Mouse (Mus musculus): ENCODE results near the gene Ak2. TPM values are rescaled to one million over a fixed set of nuclear protein-coding genes. Genes with fewer than 3 reads are reported as not detected.

The Ak2 gene
- 10 to 100 TPM; 24.9 to 28.2 (median 26.3) TPM for total RNA-seq (2022)

GRCm38 (mm10) chr4:128991500-128992008 lies at the start of gene Ak2:
Gene Ak2 (plus strand): TSS chr4:128991958.
- no peak for DNase-seq (ENCODE audit: low spot score in 2 of 2)

GRCm38 (mm10) chr4:128942346-128942745 lies 49.4 kb upstream of the Ak2 start:
- no peak for DNase-seq (ENCODE audit: low spot score in 2 of 2)

GRCm38 (mm10) chr4:128946736-128947135 lies 45.0 kb upstream of the Ak2 start:
- DNase-seq (ENCODE audit: low spot score in 2 of 2): no peak

- DNase-seq (ENCODE audit: low spot score in 2 of 2): no peak
These were observed 44.3 kb upstream of the Ak2 start for GRCm38 (mm10) chr4:128947326-128947933.

- DNase-seq (ENCODE audit: low spot score in 2 of 2): peak in 1 of 2 experiments; percentile 17
These were observed 43.6 kb upstream of the Ak2 start for GRCm38 (mm10) chr4:128948137-128948674.

GRCm38 (mm10) chr4:128949470-128950005 lies 42.2 kb upstream of the Ak2 start:
- DNase-seq (ENCODE audit: low spot score in 2 of 2): no peak

- DNase-seq (ENCODE audit: low spot score in 2 of 2): no peak
These were observed 41.3 kb upstream of the Ak2 start for GRCm38 (mm10) chr4:128950461-128950860.

- no peak for DNase-seq (ENCODE audit: low spot score in 2 of 2)
These were observed 37.9 kb upstream of the Ak2 start for GRCm38 (mm10) chr4:128953851-128954250.

- DNase-seq (ENCODE audit: low spot score in 2 of 2): no peak
These were observed 34.4 kb upstream of the Ak2 start for GRCm38 (mm10) chr4:128957155-128957911.

- no peak for DNase-seq (ENCODE audit: low spot score in 2 of 2)
These were observed 33.6 kb upstream of the Ak2 start for GRCm38 (mm10) chr4:128958156-128958555.

GRCm38 (mm10) chr4:128958849-128959248 lies 32.9 kb upstream of the Ak2 start:
- no peak for DNase-seq (ENCODE audit: low spot score in 2 of 2)

GRCm38 (mm10) chr4:128959676-128960075 lies 32.1 kb upstream of the Ak2 start:
- DNase-seq (ENCODE audit: low spot score in 2 of 2): no peak

GRCm38 (mm10) chr4:128961301-128962028 lies 30.3 kb upstream of the Ak2 start:
- DNase-seq (ENCODE audit: low spot score in 2 of 2): no peak

GRCm38 (mm10) chr4:128962029-128962925 lies 29.5 kb upstream of the Ak2 start, which contains the start of gene Azin2:
Gene Azin2 (minus strand): TSS chr4:128962442.
- peak; percentile 90 for DNase-seq (ENCODE audit: low spot score in 2 of 2)

- DNase-seq (ENCODE audit: low spot score in 2 of 2): no peak
These were observed 28.9 kb upstream of the Ak2 start for GRCm38 (mm10) chr4:128962926-128963290.

- no peak for DNase-seq (ENCODE audit: low spot score in 2 of 2)
These were observed 25.0 kb upstream of the Ak2 start for GRCm38 (mm10) chr4:128966751-128967150.

GRCm38 (mm10) chr4:128969081-128969480 lies 22.7 kb upstream of the Ak2 start:
- DNase-seq (ENCODE audit: low spot score in 2 of 2): no peak

- no peak for DNase-seq (ENCODE audit: low spot score in 2 of 2)
These were observed 21.9 kb upstream of the Ak2 start for GRCm38 (mm10) chr4:128969607-128970416.

GRCm38 (mm10) chr4:128970417-128970807 lies 21.3 kb upstream of the Ak2 start:
- DNase-seq (ENCODE audit: low spot score in 2 of 2): no peak
